Mouse (Mus musculus): ENCODE results near the gene Thra. TPM values are rescaled to one million over a fixed set of nuclear protein-coding genes. Genes with fewer than 3 reads are reported as not detected.
A peak's percentile ranks its signal among the peaks of the same experiment; 100 is the strongest.

The Thra gene
- total and polyA plus RNA-seq, 3 experiments, result 22.0 to 50.9 TPM; not detected in 1

- TF ChIP-seq ZNF384 (IDR thresholded peaks at IDR 0.05; ENCODE audit: low read depth, low read length) (no peak), ELF1 (IDR thresholded peaks at IDR 0.05; ENCODE audit: low read depth, low read length) (no peak), USF2 (IDR thresholded peaks at IDR 0.05; ENCODE audit: borderline replicate concordance in 1 of 2, insufficient read depth in 1 of 2, low read depth in 1 of 2, low read length in 2 of 2) (no peak), SMC3 (IDR thresholded peaks at IDR 0.05; ENCODE audit: low read depth, low read length) (no peak), ZMIZ1 (IDR thresholded peaks at IDR 0.05; ENCODE audit: low read depth, low read length) (no peak), POLR2AphosphoS2 (IDR thresholded peaks at IDR 0.05; ENCODE audit: low read length) (0 out of 2 replicates have a peak, but pooled peaks have one; percentile 0), BHLHE40 (IDR thresholded peaks at IDR 0.05; ENCODE audit: borderline replicate concordance, low read depth, low read length) (0 out of 2 replicates have a peak, but pooled peaks have one; percentile 18), MAFK (IDR thresholded peaks at IDR 0.05; ENCODE audit: borderline replicate concordance, low read depth, low read length) (no peak), KAT2A (conservative IDR thresholded peaks at IDR 0.05; ENCODE audit: low read depth, low read length) (no peak)
These were observed 28.8 kb downstream of the Thra start (continued) for GRCm38 (mm10) chr11:98769007-98769954.

- H3K36me3 ChIP-seq (ENCODE audit: control insufficient read depth in 1 of 2, insufficient read depth in 2 of 2, low read length in 2 of 2), result peaks cover 0 to 51% of the 10 kb centered on the region in 2 experiments; a peak in 2 of 4 replicates
- H3K9me3 ChIP-seq (replicated peaks; ENCODE audit: insufficient read depth, low read length), result no peaks in the 10 kb centered on the region
- H3K4me1 ChIP-seq (ENCODE audit: control insufficient read depth in 1 of 2, insufficient read depth in 2 of 2, low read length in 2 of 2), result peaks cover 38 to 66% of the 10 kb centered on the region in 2 experiments
- no peak for DNase-seq (ENCODE audit: low read depth, low spot score)
- H3K27me3 ChIP-seq (ENCODE audit: control insufficient read depth in 1 of 2, insufficient read depth in 2 of 2, low read length in 2 of 2), result no peaks in the 10 kb centered on the region
- TF ChIP-seq ELF1 (IDR thresholded peaks at IDR 0.05; ENCODE audit: low read depth, low read length) (no peak), POLR2AphosphoS2 (IDR thresholded peaks at IDR 0.05; ENCODE audit: low read length) (0 out of 2 replicates have a peak, but pooled peaks have one; percentile 8), MAZ (IDR thresholded peaks at IDR 0.05; ENCODE audit: low read depth, low read length) (no peak)
- H3K79me2 ChIP-seq (ENCODE audit: control insufficient read depth, insufficient read depth, low read length, poor library complexity), result no peaks in the 10 kb centered on the region; the same call in 1 of the 2 replicates
- H3K27ac ChIP-seq (ENCODE audit: control insufficient read depth, low read depth, low read length), result no peak overlapping the region
- no peak overlapping the region for H3K9ac ChIP-seq (ENCODE audit: control insufficient read depth, low read depth, low read length, poor library complexity, severe bottlenecking)
- H3K4me3 ChIP-seq (ENCODE audit: control insufficient read depth in 1 of 2, insufficient read depth in 1 of 2, low read depth in 2 of 2, low read length in 2 of 2), result no peak overlapping the region
These were observed 29.9 kb downstream of the Thra start for GRCm38 (mm10) chr11:98770096-98770975.

- Histone ChIP-seq H3K9ac (ENCODE audit: control insufficient read depth, low read depth, low read length, poor library complexity, severe bottlenecking) (no peak overlapping the region), H3K36me3 (ENCODE audit: control insufficient read depth in 1 of 2, insufficient read depth in 2 of 2, low read length in 2 of 2) (peaks cover 0 to 46% of the 10 kb centered on the region in 2 experiments; a peak in 2 of 4 replicates), H3K27me3 (ENCODE audit: control insufficient read depth in 1 of 2, insufficient read depth in 2 of 2, low read length in 2 of 2) (no peaks in the 10 kb centered on the region), H3K4me3 (ENCODE audit: control insufficient read depth in 1 of 2, insufficient read depth in 1 of 2, low read depth in 2 of 2, low read length in 2 of 2) (no peak overlapping the region), H3K4me1 (ENCODE audit: control insufficient read depth in 1 of 2, insufficient read depth in 2 of 2, low read length in 2 of 2) (peaks cover 33 to 60% of the 10 kb centered on the region in 2 experiments), H3K79me2 (ENCODE audit: control insufficient read depth, insufficient read depth, low read length, poor library complexity) (no peaks in the 10 kb centered on the region; the same call in 1 of the 2 replicates), H3K9me3 (replicated peaks; ENCODE audit: insufficient read depth, low read length) (no peaks in the 10 kb centered on the region), H3K27ac (ENCODE audit: control insufficient read depth, low read depth, low read length) (no peak overlapping the region)
- TF ChIP-seq E2F4 (IDR thresholded peaks at IDR 0.05; ENCODE audit: borderline replicate concordance, low read depth, low read length), result no peak
- TF ChIP-seq ZNF384 (IDR thresholded peaks at IDR 0.05; ENCODE audit: low read depth, low read length), result no peak
- TF ChIP-seq SIN3A (IDR thresholded peaks at IDR 0.05; ENCODE audit: low read length), result no peak
- no peak for TF ChIP-seq EP300 (IDR thresholded peaks at IDR 0.05; ENCODE audit: low read depth in 1 of 2, low read length in 2 of 2)
- no peak for TF ChIP-seq BHLHE40 (IDR thresholded peaks at IDR 0.05; ENCODE audit: borderline replicate concordance, low read depth, low read length)
- TF ChIP-seq MAX (IDR thresholded peaks at IDR 0.05; ENCODE audit: low read length), result no peak
- TF ChIP-seq POLR2A (IDR thresholded peaks at IDR 0.05; ENCODE audit: control insufficient read depth in 1 of 2, insufficient read depth in 1 of 2, low read depth in 1 of 2, low read length in 2 of 2, poor library complexity in 1 of 2), result no peak
- no peak for TF ChIP-seq CHD1 (IDR thresholded peaks at IDR 0.05; ENCODE audit: low read depth, low read length)
- TF ChIP-seq POLR2AphosphoS2 (IDR thresholded peaks at IDR 0.05; ENCODE audit: low read length), result no peak
- no peak for TF ChIP-seq MYC (IDR thresholded peaks at IDR 0.05; ENCODE audit: low read depth, low read length)
- no peak for TF ChIP-seq ZC3H11A (IDR thresholded peaks at IDR 0.05; ENCODE audit: low read depth, low read length)
- no peak for TF ChIP-seq ZKSCAN1 (IDR thresholded peaks at IDR 0.05; ENCODE audit: low read depth, low read length)
- TF ChIP-seq JUND (IDR thresholded peaks at IDR 0.05; ENCODE audit: low read depth, low read length), result no peak
- no peak for TF ChIP-seq UBTF (IDR thresholded peaks at IDR 0.05; ENCODE audit: borderline replicate concordance, insufficient read depth, low read depth, low read length)
- DNase-seq (ENCODE audit: low read depth, low spot score), result no peak
These were observed 30.7 kb downstream of the Thra start for GRCm38 (mm10) chr11:98771131-98771530.

Measured in MEL (cell line).